ENCODE assay signal across 22 mouse cellular contexts in genomic region chr4:14102961-14103360, GRCm38 (mm10).
DNase-seq lines count a peak whose midpoint lies in the region; ATAC-seq and TF ChIP-seq lines count a peak whose summit lies in the region.
"Had no signal": no experiment of that assay in that cellular context is flagged by ENCODE, and none has a peak within 500 bp of the region (broad histone marks: within the 10 kb centered on the region; RNA-seq: fewer than 3 reads in every experiment).

No protein-coding gene starts in this region.

- H3K4me2 ChIP-seq in hindbrain, embryonic 11.5 days (replicated peaks; ENCODE audit: low read depth, low read length), result no peak overlapping the region
- no peak overlapping the region for H3K4me2 ChIP-seq in forebrain, postnatal 0 days (ENCODE audit: low read depth)
- no peak overlapping the region for H3K4me2 ChIP-seq in midbrain, embryonic 11.5 days
- H3K4me2 ChIP-seq: embryonic facial prominence, embryonic 15.5 days; heart, embryonic 13.5 days had no signal

- peak; percentile 74 for ATAC-seq in hindbrain, embryonic 11.5 days (ENCODE audit: low FRiP score)
- peak; percentile 38; the same call in 1 of the 2 replicates for ATAC-seq in forebrain, postnatal 0 days
- peak; percentile 80 for ATAC-seq in midbrain, embryonic 11.5 days (ENCODE audit: low FRiP score)
- no peak for ATAC-seq in activated CD4-positive, CD25-positive, alpha-beta regulatory T cell, adult 4 months

- H3K4me1 ChIP-seq in hindbrain, embryonic 11.5 days (replicated peaks; ENCODE audit: control insufficient read depth, insufficient read depth, low read length), result no peaks in the 10 kb centered on the region
- peaks cover 9% of the 10 kb centered on the region for H3K4me1 ChIP-seq in hindbrain, embryonic 10.5 days (replicated peaks)
- H3K4me1 ChIP-seq in forebrain, postnatal 0 days (ENCODE audit: insufficient read depth), result 0 out of 2 replicates have a peak, but pooled peaks cover 8% of the 10 kb centered on the region
- H3K4me1 ChIP-seq in midbrain, embryonic 11.5 days (ENCODE audit: control insufficient read depth, insufficient read depth, low read length), result peaks cover 6% of the 10 kb centered on the region; the same call in 1 of the 2 replicates
- H3K4me1 ChIP-seq: embryonic facial prominence, embryonic 15.5 days; heart, embryonic 13.5 days had no signal

- no peaks in the 10 kb centered on the region for H3K27me3 ChIP-seq in hindbrain, embryonic 11.5 days (ENCODE audit: control insufficient read depth, insufficient read depth, low read length)
- H3K27me3 ChIP-seq in hindbrain, embryonic 10.5 days (ENCODE audit: insufficient read depth, poor library complexity, severe bottlenecking), result no peaks in the 10 kb centered on the region
- H3K27me3 ChIP-seq in forebrain, postnatal 0 days (ENCODE audit: insufficient read depth, low read length), result no peaks in the 10 kb centered on the region
- no peaks in the 10 kb centered on the region for H3K27me3 ChIP-seq in midbrain, embryonic 11.5 days (ENCODE audit: control insufficient read depth, insufficient read depth, low read length)
- H3K27me3 ChIP-seq: CH12.LX; embryonic facial prominence, embryonic 15.5 days; heart, embryonic 13.5 days had no signal

- H3K36me3 ChIP-seq in hindbrain, embryonic 11.5 days (ENCODE audit: control insufficient read depth, insufficient read depth, low read length), result no peaks in the 10 kb centered on the region
- H3K36me3 ChIP-seq in hindbrain, embryonic 10.5 days, result no peaks in the 10 kb centered on the region
- H3K36me3 ChIP-seq in forebrain, postnatal 0 days (ENCODE audit: insufficient read depth), result no peaks in the 10 kb centered on the region
- H3K36me3 ChIP-seq in midbrain, embryonic 11.5 days (ENCODE audit: control insufficient read depth, insufficient read depth, low read length), result no peaks in the 10 kb centered on the region
- H3K36me3 ChIP-seq: embryonic facial prominence, embryonic 15.5 days; heart, embryonic 13.5 days had no signal

- DNase-seq in hindbrain, embryonic 11.5 days (ENCODE audit: low spot score), result peak; percentile 19
- no peak for DNase-seq in hindbrain, embryonic 10.5 days (ENCODE audit: low spot score)
- DNase-seq in forebrain, postnatal 0 days, result no peak
- DNase-seq in midbrain, embryonic 11.5 days (ENCODE audit: low spot score, missing footprints), result no peak
- peak; percentile 7 for DNase-seq in retina, embryonic 14.5 days (ENCODE audit: low spot score)
- DNase-seq in cerebellum, adult 8-10 months, result no peak
- DNase-seq in right cerebral cortex, postnatal 10 days (ENCODE audit: low spot score in 2 of 2), result no peak
- DNase-seq: adrenal gland, postnatal 25 days; cerebellum, adult 9-11 months; embryo, embryonic 11 days; gastrocnemius, adult 2 months; kidney, adult 11 months; kidney, postnatal 10 days; right cerebral cortex, postnatal 25 days; thymus, postnatal 4 days had no signal

- 16% methylated on average over 3 of the region's 3 CpGs for WGBS in hindbrain, embryonic 11.5 days
- WGBS in hindbrain, embryonic 10.5 days, result 20% methylated on average over 3 of the region's 3 CpGs
- 5% methylated on average over 3 of the region's 3 CpGs for WGBS in forebrain, postnatal 0 days
- WGBS in midbrain, embryonic 11.5 days, result 9% methylated on average over 3 of the region's 3 CpGs

- no peak overlapping the region for H3K27ac ChIP-seq in hindbrain, embryonic 11.5 days (ENCODE audit: low read depth, low read length)
- H3K27ac ChIP-seq in hindbrain, embryonic 10.5 days, result no peak overlapping the region
- no peak overlapping the region for H3K27ac ChIP-seq in forebrain, postnatal 0 days (ENCODE audit: low read depth, low read length)
- H3K27ac ChIP-seq in midbrain, embryonic 11.5 days (ENCODE audit: low read depth, low read length), result no peak overlapping the region
- H3K27ac ChIP-seq: embryonic facial prominence, embryonic 15.5 days; gastrocnemius, adult 2 months; heart, embryonic 13.5 days; layer of hippocampus, adult 2 months; liver, embryonic 14.5 days; stomach, postnatal 0 days had no signal

- H3K9ac ChIP-seq in hindbrain, embryonic 11.5 days (ENCODE audit: low read depth, low read length), result no peak overlapping the region
- H3K9ac ChIP-seq in forebrain, postnatal 0 days, result no peak overlapping the region
- no peak overlapping the region for H3K9ac ChIP-seq in midbrain, embryonic 11.5 days (ENCODE audit: low read length)
- H3K9ac ChIP-seq: embryonic facial prominence, embryonic 15.5 days; heart, embryonic 13.5 days; liver, embryonic 14.5 days had no signal

- no peaks in the 10 kb centered on the region for H3K9me3 ChIP-seq in hindbrain, embryonic 11.5 days (ENCODE audit: control insufficient read depth, low read length)
- H3K9me3 ChIP-seq in hindbrain, embryonic 10.5 days, result no peaks in the 10 kb centered on the region
- H3K9me3 ChIP-seq in forebrain, postnatal 0 days (ENCODE audit: low read length), result no peaks in the 10 kb centered on the region
- H3K9me3 ChIP-seq in midbrain, embryonic 11.5 days (ENCODE audit: control insufficient read depth, low read length), result no peaks in the 10 kb centered on the region
- H3K9me3 ChIP-seq: embryonic facial prominence, embryonic 15.5 days; heart, embryonic 13.5 days had no signal

- no peak overlapping the region for H3K4me3 ChIP-seq in hindbrain, embryonic 11.5 days (ENCODE audit: low read depth, low read length)
- no peak overlapping the region for H3K4me3 ChIP-seq in hindbrain, embryonic 10.5 days
- H3K4me3 ChIP-seq in forebrain, postnatal 0 days (ENCODE audit: low read depth, low read length), result no peak overlapping the region
- no peak overlapping the region for H3K4me3 ChIP-seq in midbrain, embryonic 11.5 days (ENCODE audit: low read depth, low read length)
- H3K4me3 ChIP-seq: embryonic facial prominence, embryonic 15.5 days; gastrocnemius, adult 2 months; heart, embryonic 13.5 days; layer of hippocampus, adult 2 months had no signal

- no peak for TF ChIP-seq CTCF in forebrain, postnatal 0 days (IDR thresholded peaks at IDR 0.05; ENCODE audit: low read depth)

Comparison
In these comparisons a context has a peak if more than half of its experiments do, and no peak if none do; other contexts are left out.
1. DNase-seq: peak in hindbrain, embryonic 11.5 days (single experiment) and retina, embryonic 14.5 days (single experiment); none in hindbrain, embryonic 10.5 days (single experiment), forebrain, postnatal 0 days (single experiment), midbrain, embryonic 11.5 days (single experiment), cerebellum, adult 8-10 months (single experiment) and right cerebral cortex, postnatal 10 days (0 of 2).